Mouse (Mus musculus) erythroblast, embryonic 14.5 days (primary cell): ENCODE data around the gene Dok5.

Experiments
- GATA1 ChIP-seq: IDR thresholded peaks from 2 replicates; pipeline ENCODE4 v1.6.1; 2012; ENCODE audit warnings: low read length, inconsistent platforms, mixed read lengths
- TAL1 ChIP-seq: IDR thresholded peaks from 3 replicates; pipeline ENCODE4 v1.6.1; 2012; ENCODE audit warnings: low read length, inconsistent platforms, mixed read lengths

- TF ChIP-seq TAL1 (no peak), GATA1 (no peak)
Observed at GRCm38 (mm10) chr2:170752191-170752850, 20.7 kb downstream of the Dok5 start.
